Mouse (Mus musculus): ENCODE results near the gene Erbb2. TPM values are rescaled to one million over a fixed set of nuclear protein-coding genes. Genes with fewer than 3 reads are reported as not detected.

Erbb2 gene
- polyA plus RNA-seq, 1 experiment = 2.0 TPM

DNA sequence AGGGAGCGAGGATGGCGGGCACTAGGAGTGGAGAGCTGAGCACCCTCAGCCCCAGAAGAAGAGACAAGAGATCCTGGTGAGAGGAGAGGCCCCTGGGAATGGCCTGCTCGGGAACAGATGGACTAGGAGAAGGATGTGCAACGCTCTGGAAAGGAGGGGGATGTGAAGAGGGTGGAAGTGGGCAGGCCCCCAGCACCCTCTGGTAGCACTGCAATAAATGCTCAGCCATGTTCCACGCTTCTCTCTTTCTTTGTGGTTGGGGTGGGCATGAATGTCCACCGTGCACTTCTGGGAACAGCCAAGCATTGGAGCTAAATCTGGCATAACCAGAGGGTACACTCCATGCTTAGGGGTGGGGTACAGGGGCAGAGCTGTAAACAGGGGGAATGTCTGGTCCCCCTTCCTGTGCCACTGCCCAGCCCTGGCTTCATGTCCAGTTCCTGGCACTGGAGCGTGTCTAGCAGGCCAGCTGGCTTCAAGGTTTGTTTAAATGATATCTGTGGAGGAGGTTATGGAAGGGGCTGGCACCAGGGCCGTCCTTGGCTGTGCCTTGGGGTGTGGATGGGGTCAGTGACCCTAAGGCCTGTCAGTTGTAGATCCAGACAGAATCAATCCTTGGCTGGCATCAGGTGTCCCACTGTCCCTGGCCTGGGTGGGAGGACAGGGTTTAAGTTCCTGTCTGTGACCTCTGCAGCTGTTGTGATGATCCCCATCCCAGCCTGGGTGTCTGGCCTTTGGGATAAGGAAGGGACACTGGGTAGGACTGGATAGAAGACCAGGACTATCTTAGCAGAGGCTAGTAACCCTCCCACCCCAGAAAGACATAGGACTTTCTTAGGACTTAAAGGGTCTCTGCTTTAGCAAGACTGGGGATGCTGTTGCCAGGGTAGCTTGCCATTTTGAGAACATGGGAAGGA lies 27.3 kb upstream of the Erbb2 start:
- Histone ChIP-seq H3K4me1 (ENCODE audit: control insufficient read depth, insufficient read depth, low read length) (no peaks in the 10 kb centered on the region), H3K4me3 (ENCODE audit: insufficient read depth, low read length) (no peak overlapping the region), H3K27ac (ENCODE audit: insufficient read depth, low read length) (no peak overlapping the region)
- TF ChIP-seq POLR2A (IDR thresholded peaks at IDR 0.05; ENCODE audit: extremely low read depth, insufficient read depth, low read length) (no peak), CTCF (IDR thresholded peaks at IDR 0.05; ENCODE audit: extremely low read depth, insufficient read depth, low read length) (no peak)

GRCm38 (mm10) chr11:98385638-98386585 lies 26.4 kb upstream of the Erbb2 start, which contains the start of gene Pnmt:
TSS of gene Pnmt (plus strand) at chr11:98386450.
- Histone ChIP-seq H3K4me1 (ENCODE audit: control insufficient read depth, insufficient read depth, low read length) (no peaks in the 10 kb centered on the region), H3K27ac (ENCODE audit: insufficient read depth, low read length) (no peak within 1 kb of the TSS), H3K4me3 (ENCODE audit: insufficient read depth, low read length) (no peak within 1 kb of the TSS)
- TF ChIP-seq POLR2A (IDR thresholded peaks at IDR 0.05; ENCODE audit: extremely low read depth, insufficient read depth, low read length) = no peak
- no peak for TF ChIP-seq CTCF (IDR thresholded peaks at IDR 0.05; ENCODE audit: extremely low read depth, insufficient read depth, low read length)

DNA sequence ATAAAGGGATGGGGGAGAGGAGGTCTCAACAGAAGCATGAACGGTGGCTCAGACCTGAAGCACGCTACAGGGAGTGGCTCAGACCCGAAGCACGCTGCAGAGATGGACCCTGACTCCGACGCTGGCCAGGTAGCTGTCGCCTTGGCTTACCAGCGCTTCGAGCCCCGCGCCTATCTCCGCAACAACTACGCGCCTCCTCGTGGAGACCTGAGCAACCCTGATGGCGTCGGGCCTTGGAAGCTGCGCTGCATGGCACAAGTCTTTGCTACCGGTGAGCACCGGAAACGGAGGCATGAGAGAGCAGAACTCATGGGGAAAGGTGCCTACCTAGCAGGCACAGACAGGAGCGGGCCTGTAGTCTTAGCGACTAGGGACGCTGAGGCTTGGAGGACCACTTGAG lies 25.7 kb upstream of the Erbb2 start:
- no peak for TF ChIP-seq CTCF (IDR thresholded peaks at IDR 0.05; ENCODE audit: extremely low read depth, insufficient read depth, low read length)
- TF ChIP-seq POLR2A (IDR thresholded peaks at IDR 0.05; ENCODE audit: extremely low read depth, insufficient read depth, low read length) = no peak
- Histone ChIP-seq H3K4me1 (ENCODE audit: control insufficient read depth, insufficient read depth, low read length) (no peaks in the 10 kb centered on the region), H3K27ac (ENCODE audit: insufficient read depth, low read length) (no peak overlapping the region), H3K4me3 (ENCODE audit: insufficient read depth, low read length) (no peak overlapping the region)

DNA sequence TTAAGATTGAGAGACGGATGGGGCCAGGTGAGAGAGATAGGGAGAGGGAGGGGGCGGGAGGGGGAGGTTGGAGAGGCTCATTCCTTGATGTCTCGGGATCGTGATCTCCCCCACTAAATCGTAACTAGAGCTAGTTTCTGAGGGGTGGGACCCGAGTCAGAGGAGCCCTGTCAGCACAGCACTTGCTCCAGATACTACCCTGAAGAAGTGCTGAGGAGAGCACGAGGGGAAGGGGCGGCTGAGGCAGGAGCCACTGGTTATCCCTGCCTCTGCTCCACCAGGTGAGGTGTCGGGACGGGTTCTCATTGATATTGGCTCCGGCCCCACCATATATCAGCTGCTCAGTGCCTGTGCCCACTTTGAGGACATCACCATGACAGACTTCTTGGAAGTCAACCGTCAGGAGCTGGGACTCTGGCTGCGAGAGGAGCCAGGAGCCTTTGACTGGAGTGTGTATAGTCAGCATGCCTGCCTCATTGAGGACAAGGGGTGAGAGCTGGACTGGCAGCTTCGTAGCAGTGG lies 25.2 kb upstream of the Erbb2 start:
- H3K4me3 ChIP-seq (ENCODE audit: insufficient read depth, low read length) = no peak overlapping the region

GRCm38 (mm10) chr11:98388282-98388681 lies 24.0 kb upstream of the Erbb2 start:
- no peak for TF ChIP-seq CTCF (IDR thresholded peaks at IDR 0.05; ENCODE audit: extremely low read depth, insufficient read depth, low read length)
- no peak for TF ChIP-seq POLR2A (IDR thresholded peaks at IDR 0.05; ENCODE audit: extremely low read depth, insufficient read depth, low read length)

More for the DNA sequence above, 25.2 kb upstream of the Erbb2 start:
- no peak overlapping the region for H3K27ac ChIP-seq (ENCODE audit: insufficient read depth, low read length)
- TF ChIP-seq POLR2A (IDR thresholded peaks at IDR 0.05; ENCODE audit: extremely low read depth, insufficient read depth, low read length) (no peak), CTCF (IDR thresholded peaks at IDR 0.05; ENCODE audit: extremely low read depth, insufficient read depth, low read length) (no peak)
- H3K4me1 ChIP-seq (ENCODE audit: control insufficient read depth, insufficient read depth, low read length) = no peaks in the 10 kb centered on the region

DNA sequence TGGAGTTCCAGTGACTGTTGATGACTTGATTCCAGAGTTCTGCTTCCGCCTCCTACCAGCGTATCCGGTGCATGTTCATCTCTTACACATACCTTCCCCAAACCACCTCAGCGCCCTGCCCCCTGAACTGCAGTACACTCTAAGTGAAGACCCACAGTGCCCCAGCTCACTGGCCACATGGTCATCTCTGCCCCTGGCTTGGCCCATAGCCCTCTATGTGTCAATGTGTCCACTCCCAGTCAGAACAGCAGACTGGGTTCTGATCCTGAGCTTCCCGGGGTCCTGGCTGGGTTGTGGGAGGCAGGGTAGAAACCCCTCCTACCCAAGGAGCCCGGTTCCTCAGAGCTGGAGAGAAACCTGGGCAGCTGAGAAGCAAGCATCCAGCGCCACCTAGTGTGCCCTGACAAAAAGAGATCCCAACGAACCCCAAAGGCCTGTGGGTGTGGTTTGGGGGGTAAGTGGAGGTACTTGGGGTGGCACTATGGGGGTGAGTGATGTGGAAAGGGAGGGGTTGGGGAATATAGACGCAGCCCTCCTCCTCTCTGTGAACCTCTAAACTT lies 23.0 kb upstream of the Erbb2 start:
- Histone ChIP-seq H3K4me1 (ENCODE audit: control insufficient read depth, insufficient read depth, low read length) (0 out of 2 replicates have a peak, but pooled peaks cover under 1% of the 10 kb centered on the region), H3K27ac (ENCODE audit: insufficient read depth, low read length) (no peak overlapping the region), H3K4me3 (ENCODE audit: insufficient read depth, low read length) (no peak overlapping the region)
- TF ChIP-seq POLR2A (IDR thresholded peaks at IDR 0.05; ENCODE audit: extremely low read depth, insufficient read depth, low read length) (no peak), CTCF (IDR thresholded peaks at IDR 0.05; ENCODE audit: extremely low read depth, insufficient read depth, low read length) (peak; percentile 79)

More at GRCm38 (mm10) chr11:98388282-98388681, 24.0 kb upstream of the Erbb2 start:
- no peaks in the 10 kb centered on the region for H3K4me1 ChIP-seq (ENCODE audit: control insufficient read depth, insufficient read depth, low read length)
- no peak overlapping the region for H3K4me3 ChIP-seq (ENCODE audit: insufficient read depth, low read length)
- no peak overlapping the region for H3K27ac ChIP-seq (ENCODE audit: insufficient read depth, low read length)

DNA sequence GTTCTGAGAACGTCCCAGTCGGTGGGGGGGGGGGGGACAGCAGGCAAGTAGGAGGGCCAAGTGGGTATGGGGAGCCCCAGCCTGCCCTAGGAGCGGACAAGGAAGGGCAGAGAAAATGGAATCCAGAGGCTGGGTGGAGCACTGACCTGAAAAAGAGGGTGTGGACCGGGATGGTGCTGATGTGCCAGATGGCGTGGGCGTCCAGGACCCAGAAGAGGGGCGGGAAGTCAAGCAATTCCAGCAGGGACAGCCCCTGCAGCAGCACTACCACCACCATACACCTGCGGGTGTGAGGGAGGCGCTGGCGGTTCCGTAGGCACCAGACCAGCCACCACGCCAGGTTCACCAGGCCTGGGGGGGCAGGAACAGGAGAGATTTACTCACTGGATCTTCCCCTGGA lies 22.1 kb upstream of the Erbb2 start:
- 0 out of 2 replicates have a peak, but pooled peaks cover 1% of the 10 kb centered on the region for H3K4me1 ChIP-seq (ENCODE audit: control insufficient read depth, insufficient read depth, low read length)

GRCm38 (mm10) chr11:98392034-98392433 lies 20.2 kb upstream of the Erbb2 start:
- Histone ChIP-seq H3K4me3 (ENCODE audit: insufficient read depth, low read length) (no peak overlapping the region), H3K27ac (ENCODE audit: insufficient read depth, low read length) (no peak overlapping the region), H3K4me1 (ENCODE audit: control insufficient read depth, insufficient read depth, low read length) (0 out of 2 replicates have a peak, but pooled peaks cover 1% of the 10 kb centered on the region)
- no peak for TF ChIP-seq CTCF (IDR thresholded peaks at IDR 0.05; ENCODE audit: extremely low read depth, insufficient read depth, low read length)
- TF ChIP-seq POLR2A (IDR thresholded peaks at IDR 0.05; ENCODE audit: extremely low read depth, insufficient read depth, low read length) = no peak

More for the DNA sequence above, 22.1 kb upstream of the Erbb2 start:
- H3K27ac ChIP-seq (ENCODE audit: insufficient read depth, low read length) = no peak overlapping the region
- no peak for TF ChIP-seq POLR2A (IDR thresholded peaks at IDR 0.05; ENCODE audit: extremely low read depth, insufficient read depth, low read length)
- TF ChIP-seq CTCF (IDR thresholded peaks at IDR 0.05; ENCODE audit: extremely low read depth, insufficient read depth, low read length) = no peak
- no peak overlapping the region for H3K4me3 ChIP-seq (ENCODE audit: insufficient read depth, low read length)

- Histone ChIP-seq H3K4me3 (ENCODE audit: insufficient read depth, low read length) (no peak overlapping the region), H3K27ac (ENCODE audit: insufficient read depth, low read length) (no peak overlapping the region), H3K4me1 (ENCODE audit: control insufficient read depth, insufficient read depth, low read length) (0 out of 2 replicates have a peak, but pooled peaks cover 1% of the 10 kb centered on the region)
- no peak for TF ChIP-seq POLR2A (IDR thresholded peaks at IDR 0.05; ENCODE audit: extremely low read depth, insufficient read depth, low read length)
- no peak for TF ChIP-seq CTCF (IDR thresholded peaks at IDR 0.05; ENCODE audit: extremely low read depth, insufficient read depth, low read length)
Measured at GRCm38 (mm10) chr11:98392645-98393044, 19.6 kb upstream of the Erbb2 start.
